Mouse (Mus musculus) cerebellum, postnatal 25 days (tissue): ENCODE results near the gene Scaf4.

Source experiments
- DNase-seq, 2 experiments: peaks; one replicate each; pipeline ENCODE4 v3.0.0; 2021; ENCODE audit warnings: mixed read lengths in 2 of 2

Gene Scaf4

DNA sequence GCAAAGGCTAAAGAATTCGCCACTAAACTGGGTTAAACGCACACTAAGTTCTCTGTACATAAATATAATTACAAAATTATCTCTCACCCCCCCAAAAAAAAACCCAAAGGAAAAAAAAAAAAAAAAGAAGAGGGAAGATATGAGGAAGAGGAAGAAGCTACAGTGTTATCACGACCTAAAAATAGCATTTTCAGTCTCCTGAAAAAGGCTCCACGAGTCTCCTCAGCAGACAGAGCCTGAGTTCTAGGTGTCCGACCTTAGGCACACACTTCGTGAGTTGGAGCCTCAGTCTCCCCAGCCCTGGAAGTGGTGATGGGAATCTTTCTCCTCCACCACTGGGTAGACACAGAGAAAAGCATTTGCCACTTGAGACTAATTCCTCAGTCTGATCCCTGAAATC, 85.7 kb downstream of the Scaf4 start:
- no peak for DNase-seq

DNA sequence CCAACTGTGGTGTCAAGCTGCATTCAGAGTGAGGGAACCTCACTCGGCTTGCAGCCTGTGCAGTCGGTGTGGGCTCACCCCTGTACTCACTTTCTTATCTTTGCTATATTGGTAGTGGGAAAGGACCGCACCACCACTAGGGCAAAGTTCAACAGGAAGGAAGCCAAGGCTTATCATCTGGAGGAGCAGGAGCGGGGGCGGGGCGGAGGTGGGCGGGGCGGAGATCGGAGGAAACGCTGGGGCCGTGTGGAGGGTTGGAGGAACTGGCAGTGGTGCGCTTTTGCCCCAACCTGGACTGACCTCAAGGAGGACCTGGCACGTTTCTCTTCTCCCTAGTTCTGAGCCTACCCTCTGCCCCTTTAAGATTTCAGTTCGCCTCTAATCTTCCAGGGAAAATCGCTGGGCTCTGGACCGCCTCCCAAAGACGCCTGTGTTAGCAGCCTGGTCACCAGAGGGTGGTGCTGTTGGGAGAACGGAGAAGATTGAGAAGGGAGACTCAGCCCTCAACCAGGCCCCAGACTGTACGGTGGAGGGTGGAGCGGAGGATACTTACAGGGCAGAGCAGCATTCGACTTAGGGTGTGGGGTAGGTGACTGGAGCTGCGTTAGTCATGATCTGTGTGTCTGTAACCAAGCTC, 86.8 kb downstream of the Scaf4 start:
- DNase-seq, result peak; percentile 59 to 79

DNA sequence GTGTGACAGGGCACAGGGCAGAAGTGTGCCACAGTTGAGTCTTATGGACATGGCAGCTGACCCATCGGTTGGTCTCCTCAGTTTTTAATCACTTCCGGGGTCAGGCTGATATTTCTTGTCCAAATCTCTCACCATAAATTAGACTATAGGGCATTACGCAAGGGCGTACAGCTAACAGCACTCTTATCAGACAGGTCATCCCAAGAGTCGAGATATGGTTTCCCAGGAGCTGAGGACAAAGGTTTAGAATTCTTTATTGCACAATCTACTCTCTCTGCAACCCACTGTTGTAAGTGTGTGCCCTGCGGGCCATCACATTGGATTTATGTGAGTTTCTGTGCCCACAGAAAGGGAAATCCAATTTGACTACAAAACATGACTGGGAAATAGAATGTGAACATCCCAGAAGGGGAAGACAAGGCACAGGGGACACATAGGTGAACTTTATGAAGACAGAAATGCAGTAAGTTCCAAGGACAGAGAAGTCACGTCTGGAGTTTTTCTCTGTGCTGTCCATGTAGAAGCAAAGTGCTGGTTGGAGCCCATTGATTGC, 87.5 kb downstream of the Scaf4 start:
- DNase-seq, result no peak

DNA sequence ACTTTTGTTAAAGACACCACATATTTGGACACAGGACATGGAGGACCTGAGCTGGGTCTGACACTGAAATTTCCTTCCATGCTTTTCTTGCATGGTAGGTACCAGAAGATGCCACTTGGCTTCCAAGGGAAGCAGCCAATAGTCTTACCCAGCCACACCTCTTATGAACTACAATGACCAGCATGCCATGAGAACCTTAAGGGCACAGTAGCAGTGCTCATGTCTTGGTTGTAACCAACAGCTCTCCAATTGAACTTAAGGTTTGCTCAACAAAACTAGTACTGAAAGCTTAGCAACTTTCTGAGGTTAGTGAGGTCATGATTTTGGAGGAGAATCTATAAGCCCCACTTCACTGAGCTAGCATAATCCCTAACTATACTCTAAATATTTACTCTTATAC, 90.6 kb downstream of the Scaf4 start:
- DNase-seq, result no peak

DNA sequence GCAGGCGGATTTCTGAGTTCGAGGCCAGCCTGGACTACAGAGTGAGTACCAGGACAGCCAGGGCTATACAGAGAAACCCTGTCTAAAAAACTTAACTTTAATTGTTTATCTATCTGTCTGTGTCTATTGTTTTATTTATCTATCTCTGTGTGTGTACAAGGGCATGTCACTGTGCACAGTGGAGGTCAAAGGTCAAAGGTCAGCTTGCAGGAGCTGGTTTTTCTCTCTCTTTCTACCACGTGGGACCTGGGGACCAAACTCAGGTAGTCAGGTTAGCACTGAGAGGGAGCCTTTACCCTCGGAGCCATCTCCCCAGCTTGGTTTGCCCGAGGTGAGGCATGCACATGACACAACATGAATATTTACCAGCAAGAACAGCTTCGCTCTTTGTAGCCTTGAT, 93.0 kb downstream of the Scaf4 start:
- DNase-seq, result no peak

DNA sequence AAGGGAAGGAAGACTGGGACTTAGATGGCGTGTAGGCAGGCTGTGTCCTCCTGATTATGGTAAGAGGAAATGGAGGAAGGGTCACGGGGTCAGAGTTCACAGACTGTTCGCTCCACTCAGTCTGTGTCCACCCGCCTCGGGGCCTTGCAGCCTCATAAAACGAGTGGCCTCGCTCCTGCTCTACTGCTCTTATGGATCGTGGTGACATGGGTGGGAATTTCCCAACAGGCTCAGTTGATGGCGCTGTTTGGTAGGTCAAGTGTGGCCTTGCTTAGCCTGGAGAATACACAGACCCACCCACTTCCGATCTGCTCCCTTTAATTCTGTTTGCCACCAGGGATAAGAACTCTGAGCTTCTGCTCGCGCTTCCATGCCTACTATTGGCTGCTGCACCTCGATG, 96.8 kb downstream of the Scaf4 start:
- DNase-seq, result no peak

DNA sequence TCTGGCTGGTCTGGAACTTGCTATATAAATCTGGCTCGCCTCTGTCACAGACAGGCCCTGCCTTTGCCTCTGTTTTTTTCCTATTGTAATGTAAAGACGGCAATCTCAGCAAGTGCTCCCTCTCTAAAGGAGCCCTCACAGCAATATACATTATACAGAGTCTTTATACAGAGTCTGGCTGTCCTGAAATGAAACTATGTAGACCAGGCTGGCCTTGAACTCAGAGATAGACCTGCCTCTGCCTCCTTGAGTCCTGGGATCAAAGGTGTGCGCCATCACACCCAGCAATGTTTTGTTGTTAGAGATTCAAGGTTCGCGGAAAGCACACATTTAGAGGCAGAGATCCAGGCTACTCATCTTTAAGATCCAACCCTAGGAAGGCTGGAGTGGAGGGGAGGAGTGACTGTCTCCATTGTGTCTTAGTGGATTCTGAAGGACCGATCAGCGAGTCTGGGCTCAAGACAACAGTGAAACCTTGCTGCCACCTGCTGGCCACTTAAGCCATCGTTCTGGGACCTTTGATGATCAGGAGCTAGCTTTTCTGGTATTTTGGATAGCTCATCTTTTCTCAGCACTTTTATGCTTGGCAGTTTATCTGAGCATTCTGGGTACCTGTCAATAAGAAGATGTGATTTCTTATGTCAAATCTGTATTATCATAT, 98.2 kb downstream of the Scaf4 start:
- DNase-seq, result peak; percentile 87 to 91

DNA sequence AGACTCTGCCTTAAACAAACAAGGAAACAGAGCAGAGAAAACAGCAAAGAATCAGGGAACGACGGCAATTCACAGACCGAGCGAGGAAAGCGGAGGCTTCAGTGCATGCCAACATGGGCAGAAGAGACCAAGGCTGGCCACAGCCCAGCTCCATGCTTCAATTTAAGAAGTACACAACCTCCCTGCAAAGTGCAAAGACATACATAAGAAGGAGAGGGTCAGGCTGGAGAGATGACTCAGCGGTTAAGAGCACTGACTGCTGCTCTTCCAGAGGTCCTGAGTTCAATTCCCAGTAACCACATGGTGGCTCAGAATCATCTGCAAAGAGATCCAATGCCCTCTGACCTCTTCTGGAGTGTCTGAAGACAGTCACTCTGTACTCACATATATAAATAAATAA, 100.2 kb downstream of the Scaf4 start:
- no peak for DNase-seq

DNA sequence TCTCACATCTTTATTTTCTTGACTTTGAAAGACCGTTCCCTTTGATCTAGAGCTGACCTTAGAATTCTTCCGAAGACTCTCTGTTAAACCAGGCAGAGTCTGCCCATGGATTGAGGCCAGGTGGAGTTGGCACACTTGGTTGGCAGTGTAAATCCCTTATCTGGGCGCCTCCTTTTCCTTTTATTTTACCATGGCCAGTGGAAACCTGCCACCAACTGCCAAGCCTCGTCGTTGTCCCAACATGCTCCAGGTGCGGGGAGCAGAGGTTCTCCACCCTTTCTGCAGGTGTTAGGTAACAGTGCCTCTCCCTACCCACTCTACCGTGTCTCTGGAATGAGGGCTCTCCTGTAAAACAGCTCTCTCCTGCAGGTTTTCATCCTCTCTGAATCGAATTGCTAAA, 102.6 kb downstream of the Scaf4 start:
- peak; percentile 54 to 73 for DNase-seq

DNA sequence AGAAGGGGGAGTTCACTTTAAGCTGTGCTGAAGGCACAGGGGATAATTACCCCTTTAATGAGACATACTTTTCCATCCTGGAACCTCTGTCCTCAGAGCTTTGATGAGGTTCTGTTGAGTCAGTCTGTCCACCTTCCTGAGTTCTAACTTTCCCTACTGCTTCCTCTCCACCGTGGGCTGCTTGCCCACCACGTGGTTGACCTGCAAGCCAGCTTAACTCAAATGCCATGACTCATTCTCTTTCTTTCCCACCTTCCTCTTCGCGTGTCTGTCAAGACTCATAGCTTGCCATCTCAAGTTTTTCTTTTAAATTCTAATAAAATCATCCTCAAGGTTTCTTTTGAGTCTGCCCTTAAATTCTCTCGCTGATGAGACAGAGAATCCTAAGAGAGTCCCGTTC, 103.3 kb downstream of the Scaf4 start:
- no peak for DNase-seq

DNA sequence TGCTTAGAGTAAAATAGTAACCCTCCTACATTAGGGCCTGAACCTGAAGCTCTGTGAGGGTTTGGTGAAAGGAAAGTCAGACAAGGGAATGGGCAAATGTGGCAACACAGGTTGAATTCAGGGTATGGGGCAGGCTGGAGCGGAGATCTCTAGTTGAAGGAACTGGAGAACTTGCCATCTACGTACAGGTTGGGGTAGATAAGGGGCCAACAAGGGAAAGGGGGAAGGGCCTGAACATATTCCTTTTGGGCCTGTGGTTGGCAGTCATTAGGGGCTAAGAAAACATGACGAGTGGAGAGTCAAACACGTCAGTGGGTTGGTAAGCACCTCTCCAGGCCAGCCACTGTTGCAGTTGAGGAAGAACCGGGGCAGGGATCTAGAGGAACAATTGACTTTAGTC, 104.4 kb downstream of the Scaf4 start:
- no peak for DNase-seq

DNA sequence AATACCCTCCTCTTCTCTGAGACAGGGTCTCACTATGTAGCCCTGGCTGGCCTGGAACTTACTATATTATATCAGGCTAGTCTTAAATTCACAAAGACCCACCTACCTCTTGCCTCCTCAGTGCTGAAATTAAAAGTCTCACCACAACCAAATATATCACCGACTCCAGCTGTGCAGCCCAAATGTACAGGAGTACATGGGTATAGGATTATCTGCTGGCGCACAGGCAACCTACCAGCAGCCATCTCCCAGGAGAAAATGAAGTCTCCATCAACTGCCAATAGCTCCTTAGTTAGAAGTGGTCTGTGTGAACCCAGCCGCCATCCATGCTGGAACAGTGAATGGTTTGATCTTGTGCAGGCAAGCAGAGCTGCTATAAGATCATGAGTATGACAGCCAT, 105.9 kb downstream of the Scaf4 start:
- no peak for DNase-seq

DNA sequence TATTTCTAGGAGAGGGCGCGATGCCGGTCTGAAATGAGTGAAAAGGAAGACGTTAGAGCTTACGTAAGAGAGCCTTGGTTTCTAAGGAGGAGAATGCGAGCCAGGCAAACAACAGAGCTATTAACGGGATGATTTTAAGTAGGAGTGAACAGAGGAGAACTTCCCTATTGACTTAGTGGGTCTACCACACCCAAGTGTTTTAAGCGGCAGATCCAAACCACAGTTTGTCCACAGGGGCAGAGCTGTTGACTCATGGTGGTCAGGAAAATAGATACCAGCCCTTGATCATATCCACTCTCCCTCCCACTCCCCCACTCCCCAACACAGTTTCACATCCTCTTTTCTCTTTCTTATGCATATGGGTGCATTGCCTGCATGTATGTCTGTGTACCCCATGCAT, 106.9 kb downstream of the Scaf4 start:
- no peak for DNase-seq

DNA sequence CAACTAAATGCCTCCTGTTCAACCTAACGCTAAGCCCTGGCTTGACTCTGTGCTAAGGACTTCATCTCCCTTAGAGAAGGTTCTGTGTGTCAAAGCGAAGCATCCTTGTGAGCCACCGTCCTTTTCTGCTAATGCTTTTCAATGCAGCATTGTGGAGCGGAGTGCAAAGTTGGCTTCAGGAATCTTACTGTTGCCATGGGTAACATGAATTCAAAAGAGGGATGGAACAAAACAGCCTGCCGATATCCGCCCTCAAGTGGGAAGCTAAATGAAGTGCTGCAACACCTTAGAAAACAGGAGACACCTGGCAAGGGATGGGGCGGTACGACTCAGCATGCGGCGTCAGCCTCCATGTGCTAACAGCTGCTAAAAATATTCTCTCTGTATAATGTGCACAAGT, 107.8 kb downstream of the Scaf4 start:
- DNase-seq, result no peak
